Mouse (Mus musculus) cortical plate, adult 2 months (tissue): Measurements from ENCODE around the gene Ino80d.

Experiments
- CTCF ChIP-seq: fragments of 200-500 bp; IDR thresholded peaks from 2 replicates; pipeline ENCODE4 v1.5.1; 2011; ENCODE audit warnings: mild to moderate bottlenecking, control low read depth, low read length; ENCODE audit not compliant: insufficient read depth; ENCODE audit errors: extremely low read depth
- POLR2A ChIP-seq: fragments of 200-500 bp; IDR thresholded peaks from 2 replicates; pipeline ENCODE4 v1.6.1; 2011; ENCODE audit warnings: mild to moderate bottlenecking, low read length, control low read depth; ENCODE audit not compliant: insufficient read depth; ENCODE audit errors: extremely low read depth

DNA sequence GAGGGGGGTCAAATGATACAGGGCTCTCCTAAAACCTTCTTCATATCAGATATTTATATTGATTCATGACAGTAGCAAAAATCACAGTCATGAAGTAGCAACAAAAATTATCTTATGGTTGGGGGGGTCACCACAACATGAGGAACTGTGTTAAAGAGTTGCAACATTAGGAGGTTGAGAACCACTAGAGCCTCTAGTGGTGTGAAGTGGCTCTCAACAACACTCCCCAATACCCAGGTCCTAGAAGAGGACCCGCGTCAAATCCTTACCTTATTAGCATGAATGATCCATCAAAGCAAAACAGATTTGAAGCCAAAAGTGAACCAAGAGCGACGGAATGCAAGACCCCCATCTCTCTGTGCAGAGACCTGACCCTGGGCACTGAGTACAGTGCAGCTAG is 161.4 kb downstream of the Ino80d start:
- TF ChIP-seq CTCF (no peak), POLR2A (no peak)
